Comparison of ENCODE assay signal across 8 mouse cellular contexts in genomic region chr5:134873956-134874879, GRCm38 (mm10). TPM values are rescaled to one million over a fixed set of nuclear protein-coding genes. Genes with fewer than 3 reads are reported as not detected.
DNase-seq lines count a peak whose midpoint lies in the region; ATAC-seq lines count a peak whose summit lies in the region.
"Had no signal": no experiment of that assay in that cellular context is flagged by ENCODE, and none has a peak within 500 bp of the region (broad histone marks: within the 10 kb centered on the region; RNA-seq: fewer than 3 reads in every experiment).

No protein-coding gene starts in this region.

- peak; percentile 15; the same call in 1 of the 2 replicates for ATAC-seq in heart, embryonic 15.5 days (replicated peaks; ENCODE audit: insufficient number of reproducible peaks, insufficient read depth, low FRiP score, low read depth)

- peak; percentile 92 for DNase-seq in left cerebral cortex, postnatal 4 days
- DNase-seq in left cerebral cortex, adult 8-10 months (ENCODE audit: low spot score in 2 of 2), result no peak
- peak; percentile 39 to 80 for DNase-seq in cerebellum, postnatal 4 days (ENCODE audit: low spot score in 2 of 2)
- peak; percentile 67 for DNase-seq in skeletal muscle tissue, adult 2 months (ENCODE audit: low read depth, low spot score)
- no peak for DNase-seq in yolk sac, embryonic 10.5 days (ENCODE audit: low spot score)
- no peak for DNase-seq in thymus, adult 18-20 months

- H3K36me3 ChIP-seq in heart, embryonic 15.5 days, result no peaks in the 10 kb centered on the region

- 0 out of 2 replicates have a peak, but pooled peaks cover 4% of the 10 kb centered on the region for H3K4me1 ChIP-seq in heart, embryonic 15.5 days (replicated peaks)

- H3K9ac ChIP-seq in heart, embryonic 15.5 days, result no peak overlapping the region

- intact Hi-C loops in left cerebral cortex, postnatal 4 days (cut with DNase I), result no loop called here

- WGBS in heart, embryonic 15.5 days, result 58% methylated on average over 21 of the region's 21 CpGs

- H3K4me2 ChIP-seq in heart, embryonic 15.5 days, result no peak overlapping the region

- no peaks in the 10 kb centered on the region for H3K9me3 ChIP-seq in heart, embryonic 15.5 days (replicated peaks)

- peak overlapping the region; percentile 27 for H3K27ac ChIP-seq in heart, embryonic 15.5 days

- H3K27me3 ChIP-seq in heart, embryonic 15.5 days, result peaks cover 11% of the 10 kb centered on the region; the same call in 1 of the 2 replicates

- H3K4me3 ChIP-seq in heart, embryonic 15.5 days, result no peak overlapping the region

RNA-seq across cellular contexts. Expression of gene Tmem270, which starts 32.3 kb away (rescaled TPM):
- total RNA-seq in left cerebral cortex, postnatal 4 days (2021), result not detected
- total RNA-seq in left cerebral cortex, adult 8-10 months (2022), result not detected
- polyA plus RNA-seq in heart, embryonic 15.5 days (2015; fragmentation: Nextera tagmentation; extraction: Ambion mirVana), result not detected in 2 replicates
- polyA plus RNA-seq: intestine, embryonic 14.5 days had no signal

RNA-seq across cellular contexts. Expression of gene Cldn13, which starts 41.1 kb away (rescaled TPM):
- total RNA-seq in left cerebral cortex, postnatal 4 days (2021), result not detected
- not detected for total RNA-seq in left cerebral cortex, adult 8-10 months (2022)
- polyA plus RNA-seq in heart, embryonic 15.5 days (2015; fragmentation: Nextera tagmentation; extraction: Ambion mirVana), result 0.43 and 1.9 TPM in 2 replicates

RNA-seq across cellular contexts. Expression of gene Mettl27, which starts 58.0 kb away (rescaled TPM):
- total RNA-seq in left cerebral cortex, postnatal 4 days (2021), result 1 to 10 TPM; 6.4 to 7.2 TPM
- total RNA-seq in left cerebral cortex, adult 8-10 months (2022), result 10 to 100 TPM in 3 of 4 experiments, 1 to 10 TPM in 1; 9.7 to 11.5 (median 11.1) TPM
- polyA plus RNA-seq in heart, embryonic 15.5 days (2015; fragmentation: Nextera tagmentation; extraction: Ambion mirVana), result 6.6 and 11.7 TPM in 2 replicates

Comparison
In these comparisons a context has a peak if more than half of its experiments do, and no peak if none do; other contexts are left out.
1. DNase-seq: peak in left cerebral cortex, postnatal 4 days (single experiment), cerebellum, postnatal 4 days (2 of 2) and skeletal muscle tissue, adult 2 months (single experiment); none in left cerebral cortex, adult 8-10 months (0 of 2), yolk sac, embryonic 10.5 days (single experiment) and thymus, adult 18-20 months (0 of 2).